Mouse (Mus musculus) c-Kit-positive CD71-negative TER-119-negative erythroid progenitor cells, embryonic 14.5 days (primary cell): ENCODE results near the gene Hist1h3d.

Experiments used
- DNase-seq: peaks from one replicate; pipeline ENCODE4 v3.0.0-alpha.2; 2013; ENCODE audit warnings: low read depth

Gene Hist1h3d

GRCm38 (mm10) chr13:23622175-23622671 lies 46.7 kb downstream of the Hist1h3d start, which contains the start of gene Hist1h1e:
Gene Hist1h1e (minus strand): TSS chr13:23622558.
- peak; percentile 68 for DNase-seq

GRCm38 (mm10) chr13:23622861-23623450 lies 47.4 kb downstream of the Hist1h3d start:
- no peak for DNase-seq
